Comparison of ENCODE assay signal across 15 mouse cellular contexts in the genomic region with DNA sequence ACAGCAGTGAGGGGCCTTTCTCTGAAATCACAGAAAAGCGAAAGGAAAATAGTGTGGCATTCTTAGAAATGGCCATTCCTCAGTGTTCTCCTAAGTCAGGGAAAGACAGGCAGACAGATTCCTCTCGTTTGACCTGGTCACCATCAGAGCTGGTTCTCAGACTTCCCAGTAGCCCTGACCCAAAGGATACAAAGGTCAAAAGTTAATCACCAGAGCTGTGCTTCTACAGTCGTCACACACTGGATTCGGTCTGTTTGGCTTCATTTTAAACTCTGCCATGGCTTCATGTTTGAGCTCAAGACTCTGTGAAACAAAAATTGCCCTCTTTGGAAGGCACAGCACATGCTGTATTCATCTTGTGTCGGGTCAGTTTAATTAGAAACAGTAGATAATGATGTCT.
"Had no signal": no experiment of that assay in that cellular context is flagged by ENCODE, and none has a peak within 500 bp of the region (broad histone marks: within the 10 kb centered on the region; RNA-seq: fewer than 3 reads in every experiment).

No protein-coding gene starts in this region.

- H3K4me1 ChIP-seq: limb, embryonic 12.5 days; limb, embryonic 15.5 days; liver, embryonic 12.5 days; liver, embryonic 15.5 days had no signal

- H3K4me2 ChIP-seq: limb, embryonic 12.5 days; limb, embryonic 15.5 days; liver, embryonic 12.5 days; liver, embryonic 15.5 days; midbrain, embryonic 11.5 days had no signal

- H3K4me3 ChIP-seq: limb, embryonic 12.5 days; limb, embryonic 15.5 days; liver, embryonic 12.5 days; liver, embryonic 15.5 days had no signal

- H3K36me3 ChIP-seq: limb, embryonic 12.5 days; limb, embryonic 15.5 days; liver, embryonic 12.5 days; liver, embryonic 15.5 days had no signal

- H3K27me3 ChIP-seq: limb, embryonic 12.5 days; limb, embryonic 15.5 days; liver, embryonic 12.5 days; liver, embryonic 15.5 days had no signal

- DNase-seq: left cerebral cortex, postnatal 4 days; lung, adult 2 months; lung, postnatal 14 days; lung, postnatal 4 days; midbrain, embryonic 14.5 days; thymus, adult 18-20 months; thymus, postnatal 14 days; thymus, postnatal 4 days had no signal

- H3K9ac ChIP-seq: limb, embryonic 12.5 days; limb, embryonic 15.5 days; liver, embryonic 12.5 days; liver, embryonic 15.5 days had no signal

- ATAC-seq: inflammation-experienced regulatory T-cells, adult 6 months; intestine, embryonic 16.5 days; liver, embryonic 12.5 days had no signal

- H3K27ac ChIP-seq: limb, embryonic 12.5 days; limb, embryonic 15.5 days; liver, embryonic 12.5 days; liver, embryonic 15.5 days had no signal

- H3K9me3 ChIP-seq: limb, embryonic 12.5 days; limb, embryonic 15.5 days; liver, embryonic 12.5 days; liver, embryonic 15.5 days had no signal
